Mouse (Mus musculus): ENCODE results near the gene Cdv3. TPM values are rescaled to one million over a fixed set of nuclear protein-coding genes. Genes with fewer than 3 reads are reported as not detected.

Gene Cdv3
- polyA plus RNA-seq (2016; fragmentation: Nextera tagmentation; extraction: Ambion mirVana) = 166 and 168 TPM in 2 replicates

- WGBS = under 1% methylated on average over 86 of the region's 95 CpGs
- Histone ChIP-seq H3K4me3 (peak within 1 kb of the TSS; percentile 88), H3K9me3 (replicated peaks) (no peaks in the 10 kb centered on the region), H3K36me3 (peaks cover 41% of the 10 kb centered on the region), H3K27me3 (ENCODE audit: low read depth, poor library complexity, severe bottlenecking) (no peaks in the 10 kb centered on the region), H3K27ac (replicated peaks) (peak within 1 kb of the TSS; percentile 97), H3K4me1 (peaks cover 47% of the 10 kb centered on the region)
- DNase-seq (ENCODE audit: low spot score) = peak; percentile 99
Measured at GRCm38 (mm10) chr9:103365290-103366247, at the start of gene Cdv3. Cdv3 (minus strand) TSS chr9:103365840.

DNA sequence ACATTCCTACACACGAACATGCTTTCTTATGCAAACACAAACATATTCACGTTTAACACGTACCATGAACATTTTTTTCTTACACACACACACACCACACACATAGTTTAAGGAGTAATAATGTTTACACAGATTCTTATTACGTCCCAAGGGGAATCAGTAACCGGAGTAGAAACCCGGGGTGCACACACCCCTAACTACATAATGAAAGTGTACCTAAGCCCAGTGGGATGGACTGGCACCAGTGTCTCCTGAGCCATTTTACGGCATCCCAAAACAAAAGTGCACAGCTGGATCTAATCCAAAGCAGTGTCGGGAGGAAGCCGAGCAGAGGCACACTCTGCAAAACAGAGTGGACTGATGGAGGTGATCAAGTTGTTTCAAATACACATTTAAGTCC lies 47.8 kb upstream of the Cdv3 start:
- Histone ChIP-seq H3K27ac (replicated peaks) (no peak overlapping the region), H3K4me3 (no peak overlapping the region), H3K9me3 (replicated peaks) (no peaks in the 10 kb centered on the region), H3K36me3 (no peaks in the 10 kb centered on the region), H3K4me1 (peaks cover 19% of the 10 kb centered on the region), H3K27me3 (ENCODE audit: low read depth, poor library complexity, severe bottlenecking) (no peaks in the 10 kb centered on the region)
- no peak for DNase-seq (ENCODE audit: low spot score)
- WGBS = 49% methylated on average over 9 of the region's 9 CpGs

GRCm38 (mm10) chr9:103409119-103409518 lies 43.5 kb upstream of the Cdv3 start:
- Histone ChIP-seq H3K27ac (replicated peaks) (no peak overlapping the region), H3K27me3 (ENCODE audit: low read depth, poor library complexity, severe bottlenecking) (no peaks in the 10 kb centered on the region), H3K36me3 (no peaks in the 10 kb centered on the region), H3K4me1 (peaks cover 16% of the 10 kb centered on the region), H3K9me3 (replicated peaks) (no peaks in the 10 kb centered on the region), H3K4me3 (no peak overlapping the region)
- DNase-seq (ENCODE audit: low spot score) = no peak
- WGBS = 95% methylated on average over 2 of the region's 2 CpGs

DNA sequence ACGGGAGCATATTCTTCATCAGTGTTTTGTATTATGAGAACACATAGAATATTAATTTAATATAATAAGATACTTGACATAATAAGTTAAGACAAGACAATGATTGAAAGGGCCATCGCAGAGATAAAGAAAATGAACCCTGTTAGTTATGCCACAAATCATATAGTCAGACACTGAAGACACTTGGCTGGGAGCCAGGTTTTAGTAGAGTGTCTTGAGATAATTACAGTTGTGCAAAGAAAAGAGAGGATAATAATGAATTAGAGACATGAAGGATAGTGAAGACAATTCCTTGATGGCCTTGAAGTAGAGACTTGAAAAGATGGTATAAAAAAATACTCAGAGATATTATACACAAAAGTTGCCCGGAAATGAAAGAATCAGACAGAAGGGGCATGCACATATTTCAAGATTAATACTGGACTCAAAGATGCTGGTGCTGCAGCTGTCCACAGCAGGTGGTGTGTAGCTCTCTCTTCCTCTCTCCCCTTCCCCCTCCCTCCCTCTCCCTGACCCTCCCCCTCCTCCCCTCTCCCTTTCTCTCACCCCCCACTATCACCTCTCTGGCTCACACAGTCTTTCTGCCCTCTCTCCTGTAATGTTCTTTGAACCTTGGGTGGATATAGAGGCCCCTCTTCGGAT lies 42.6 kb upstream of the Cdv3 start:
- no peak overlapping the region for H3K27ac ChIP-seq (replicated peaks)
- WGBS = 83% methylated on average over 4 of the region's 4 CpGs
- no peak overlapping the region for H3K4me3 ChIP-seq
- DNase-seq (ENCODE audit: low spot score) = no peak
- no peaks in the 10 kb centered on the region for H3K9me3 ChIP-seq (replicated peaks)
- peaks cover 7% of the 10 kb centered on the region; the same call in 1 of the 2 replicates for H3K4me1 ChIP-seq
- no peaks in the 10 kb centered on the region for H3K36me3 ChIP-seq
- no peaks in the 10 kb centered on the region for H3K27me3 ChIP-seq (ENCODE audit: low read depth, poor library complexity, severe bottlenecking)

- H3K4me1 ChIP-seq = 0 out of 2 replicates have a peak, but pooled peaks cover 1% of the 10 kb centered on the region
- DNase-seq (ENCODE audit: low spot score) = no peak
- 79% methylated on average over 4 of the region's 4 CpGs for WGBS
Measured at GRCm38 (mm10) chr9:103403331-103403973, 37.8 kb upstream of the Cdv3 start.

DNA sequence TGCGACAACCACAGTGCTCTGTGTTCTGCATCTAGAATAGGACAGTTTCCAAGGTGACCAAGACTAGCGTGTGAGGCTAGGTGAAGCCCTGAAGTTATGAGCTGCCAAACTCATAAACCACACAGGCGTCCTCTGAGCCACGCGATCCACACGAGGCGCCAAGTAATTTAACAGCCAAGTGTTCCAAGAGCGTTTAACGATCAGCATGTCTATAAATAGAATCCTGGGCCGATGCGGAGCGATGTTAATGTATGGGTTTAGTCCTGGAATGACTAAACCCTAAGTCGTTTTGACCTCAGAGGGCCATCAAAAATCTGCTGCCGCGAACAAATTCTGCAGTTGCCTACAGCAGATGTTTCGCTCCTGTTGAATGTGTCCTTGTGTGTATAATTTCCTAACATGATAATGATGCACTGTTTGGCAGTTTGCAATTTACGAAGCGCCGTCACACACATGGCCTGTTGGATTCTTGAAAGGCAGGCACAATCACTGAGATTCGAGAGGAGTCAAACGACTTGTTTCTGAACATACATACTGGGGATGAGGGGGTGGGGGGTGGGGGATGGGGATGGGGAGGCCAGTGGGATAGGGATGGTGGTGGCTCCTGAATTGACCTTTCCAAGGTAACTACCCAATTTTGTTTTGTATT lies 33.0 kb upstream of the Cdv3 start:
- Histone ChIP-seq H3K36me3 (no peaks in the 10 kb centered on the region), H3K4me3 (no peak overlapping the region), H3K9me3 (replicated peaks) (peaks cover 5% of the 10 kb centered on the region; the same call in 1 of the 2 replicates), H3K27ac (replicated peaks) (no peak overlapping the region), H3K27me3 (ENCODE audit: low read depth, poor library complexity, severe bottlenecking) (no peaks in the 10 kb centered on the region), H3K4me1 (no peaks in the 10 kb centered on the region)
- DNase-seq (ENCODE audit: low spot score) = no peak
- 92% methylated on average over 21 of the region's 21 CpGs for WGBS

More at GRCm38 (mm10) chr9:103403331-103403973, 37.8 kb upstream of the Cdv3 start:
- no peaks in the 10 kb centered on the region for H3K27me3 ChIP-seq (ENCODE audit: low read depth, poor library complexity, severe bottlenecking)
- no peak overlapping the region for H3K27ac ChIP-seq (replicated peaks)
- peaks cover 5% of the 10 kb centered on the region; the same call in 1 of the 2 replicates for H3K9me3 ChIP-seq (replicated peaks)
- no peak overlapping the region for H3K4me3 ChIP-seq
- no peaks in the 10 kb centered on the region for H3K36me3 ChIP-seq

GRCm38 (mm10) chr9:103393256-103393655 lies 27.6 kb upstream of the Cdv3 start:
- Histone ChIP-seq H3K36me3 (no peaks in the 10 kb centered on the region), H3K4me1 (no peaks in the 10 kb centered on the region), H3K27me3 (ENCODE audit: low read depth, poor library complexity, severe bottlenecking) (no peaks in the 10 kb centered on the region), H3K4me3 (no peak overlapping the region), H3K9me3 (replicated peaks) (no peaks in the 10 kb centered on the region), H3K27ac (replicated peaks) (no peak overlapping the region)
- WGBS = 88% methylated on average over 11 of the region's 11 CpGs
- DNase-seq (ENCODE audit: low spot score) = no peak

GRCm38 (mm10) chr9:103391796-103392372 lies 26.2 kb upstream of the Cdv3 start:
- Histone ChIP-seq H3K27ac (replicated peaks) (no peak overlapping the region), H3K4me1 (peaks cover 10% of the 10 kb centered on the region), H3K9me3 (replicated peaks) (no peaks in the 10 kb centered on the region), H3K36me3 (no peaks in the 10 kb centered on the region), H3K4me3 (no peak overlapping the region), H3K27me3 (ENCODE audit: low read depth, poor library complexity, severe bottlenecking) (no peaks in the 10 kb centered on the region)
- no peak for DNase-seq (ENCODE audit: low spot score)
- 80% methylated on average over 6 of the region's 6 CpGs for WGBS

DNA sequence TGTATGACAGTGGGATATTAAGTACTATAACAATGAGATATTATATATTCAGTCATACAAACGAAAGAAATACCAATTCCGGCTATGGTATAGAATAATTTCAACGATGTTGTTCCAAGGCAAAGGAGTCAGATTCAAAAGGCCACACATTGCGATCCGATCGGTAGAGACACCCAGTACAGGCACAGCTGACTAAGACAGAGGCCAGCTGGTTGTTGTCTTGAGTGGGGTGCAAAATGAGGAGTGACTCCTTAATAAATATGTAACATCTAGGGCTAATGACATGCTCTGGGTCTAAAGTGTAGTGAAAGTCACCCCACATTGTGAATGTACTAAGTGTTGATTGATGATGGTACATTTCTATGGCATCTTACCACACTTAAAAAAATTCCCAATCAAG lies 23.6 kb upstream of the Cdv3 start:
- Histone ChIP-seq H3K27me3 (ENCODE audit: low read depth, poor library complexity, severe bottlenecking) (no peaks in the 10 kb centered on the region), H3K36me3 (no peaks in the 10 kb centered on the region), H3K27ac (replicated peaks) (no peak overlapping the region), H3K9me3 (replicated peaks) (no peaks in the 10 kb centered on the region), H3K4me3 (no peak overlapping the region), H3K4me1 (peaks cover 15% of the 10 kb centered on the region)
- 96% methylated on average over 6 of the region's 6 CpGs for WGBS
- DNase-seq (ENCODE audit: low spot score) = no peak

- Histone ChIP-seq H3K9me3 (replicated peaks) (no peaks in the 10 kb centered on the region), H3K27me3 (ENCODE audit: low read depth, poor library complexity, severe bottlenecking) (no peaks in the 10 kb centered on the region), H3K27ac (replicated peaks) (0 out of 2 replicates have a peak overlapping the region, but pooled peaks have one; percentile 1), H3K36me3 (no peaks in the 10 kb centered on the region), H3K4me1 (peaks cover 15% of the 10 kb centered on the region), H3K4me3 (no peak overlapping the region)
- DNase-seq (ENCODE audit: low spot score) = no peak
- WGBS = 77% methylated on average over 10 of the region's 10 CpGs
Measured at GRCm38 (mm10) chr9:103387011-103387653, 21.5 kb upstream of the Cdv3 start.

DNA sequence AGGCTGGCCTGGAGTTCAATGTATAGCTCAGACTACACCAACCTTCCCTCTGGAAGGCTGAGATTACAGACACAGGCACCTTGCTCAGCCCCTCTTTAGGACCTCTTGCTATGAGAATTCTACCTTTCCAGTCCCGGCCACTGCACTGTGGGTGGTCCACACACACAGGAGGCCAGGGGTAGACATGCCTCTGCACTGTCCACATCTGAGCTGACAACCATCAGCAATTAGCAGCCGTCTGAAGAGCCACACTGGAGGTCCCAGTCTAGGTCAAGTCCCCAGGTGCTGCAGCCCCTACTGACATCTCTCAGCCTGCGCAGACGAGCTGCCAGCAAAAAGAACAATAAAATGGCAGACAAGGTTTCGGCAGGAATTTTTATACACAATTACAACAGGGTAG lies 20.9 kb upstream of the Cdv3 start:
- H3K36me3 ChIP-seq = no peaks in the 10 kb centered on the region
- no peak overlapping the region for H3K4me3 ChIP-seq
- 63% methylated on average over 5 of the region's 5 CpGs for WGBS
- no peaks in the 10 kb centered on the region for H3K9me3 ChIP-seq (replicated peaks)
- DNase-seq (ENCODE audit: low spot score) = no peak
- H3K27ac ChIP-seq (replicated peaks) = 0 out of 2 replicates have a peak overlapping the region, but pooled peaks have one; percentile 1
- peaks cover 15% of the 10 kb centered on the region for H3K4me1 ChIP-seq
- H3K27me3 ChIP-seq (ENCODE audit: low read depth, poor library complexity, severe bottlenecking) = no peaks in the 10 kb centered on the region

All from midbrain, embryonic 10.5 days (tissue).